Mouse (Mus musculus): ENCODE measurements at regions not wholly inside any gene's neighbourhood (a gene's known extent, or its start where the extent isn't known, plus 50 kb on each side); places are given as distances from the start of the nearest gene placed in this dataset.

- peak; percentile 15 for DNase-seq (ENCODE audit: low spot score)
These were observed 295.6 kb upstream of the Veph1 start for GRCm38 (mm10) chr3:66592259-66592658.

- no peak for DNase-seq (ENCODE audit: low spot score)
These were observed 294.1 kb upstream of the Veph1 start for GRCm38 (mm10) chr3:66590775-66591174.

GRCm38 (mm10) chr3:66589483-66589882 is 292.8 kb upstream of the Veph1 start:
- no peak for DNase-seq (ENCODE audit: low spot score)

GRCm38 (mm10) chr3:66584831-66585230 is 288.2 kb upstream of the Veph1 start:
- DNase-seq (ENCODE audit: low spot score): no peak

- DNase-seq (ENCODE audit: low spot score): no peak
These were observed 287.5 kb upstream of the Veph1 start for GRCm38 (mm10) chr3:66584101-66584500.

GRCm38 (mm10) chr3:66576659-66577058 is 280.0 kb upstream of the Veph1 start:
- DNase-seq (ENCODE audit: low spot score): no peak

- no peak for DNase-seq (ENCODE audit: low spot score)
These were observed 277.7 kb upstream of the Veph1 start for GRCm38 (mm10) chr3:66574321-66574720.

- no peak for DNase-seq (ENCODE audit: low spot score)
These were observed 276.4 kb upstream of the Veph1 start for GRCm38 (mm10) chr3:66572887-66573519.

- DNase-seq (ENCODE audit: low spot score): no peak
These were observed 273.7 kb upstream of the Veph1 start for GRCm38 (mm10) chr3:66570342-66570741.

GRCm38 (mm10) chr3:66564268-66565245 is 267.9 kb upstream of the Veph1 start:
- no peak for DNase-seq (ENCODE audit: low spot score)

- DNase-seq (ENCODE audit: low spot score): no peak
These were observed 266.7 kb upstream of the Veph1 start for GRCm38 (mm10) chr3:66563329-66563728.

- DNase-seq (ENCODE audit: low spot score): no peak
These were observed 258.9 kb upstream of the Veph1 start for GRCm38 (mm10) chr3:66555538-66555937.

- no peak for DNase-seq (ENCODE audit: low spot score)
These were observed 254.3 kb upstream of the Veph1 start for GRCm38 (mm10) chr3:66550920-66551319.

GRCm38 (mm10) chr3:66546576-66546975 is 249.9 kb upstream of the Veph1 start:
- no peak for DNase-seq (ENCODE audit: low spot score)

- no peak for DNase-seq (ENCODE audit: low spot score)
These were observed 247.7 kb upstream of the Veph1 start for GRCm38 (mm10) chr3:66544139-66544933.

- no peak for DNase-seq (ENCODE audit: low spot score)
These were observed 246.2 kb upstream of the Veph1 start for GRCm38 (mm10) chr3:66542865-66543264.

- DNase-seq (ENCODE audit: low spot score): no peak
These were observed 241.3 kb upstream of the Veph1 start for GRCm38 (mm10) chr3:66537913-66538312.

GRCm38 (mm10) chr3:66537106-66537893 is 240.7 kb upstream of the Veph1 start:
- peak; percentile 42 for DNase-seq (ENCODE audit: low spot score)

GRCm38 (mm10) chr3:66536673-66537072 is 240.0 kb upstream of the Veph1 start:
- no peak for DNase-seq (ENCODE audit: low spot score)

GRCm38 (mm10) chr3:66535786-66536529 is 239.3 kb upstream of the Veph1 start:
- peak; percentile 9 for DNase-seq (ENCODE audit: low spot score)

GRCm38 (mm10) chr3:66519925-66520324 is 223.3 kb upstream of the Veph1 start:
- DNase-seq (ENCODE audit: low spot score): no peak

All from embryo, embryonic 10.5 days (tissue).